In genomic region chr8:26502772-26503171, GRCm38 (mm10) we compare ENCODE assay signal across 19 mouse cellular contexts.
DNase-seq lines count a peak whose midpoint lies in the region; ATAC-seq and TF ChIP-seq lines count a peak whose summit lies in the region.
"Had no signal": no experiment of that assay in that cellular context is flagged by ENCODE, and none has a peak within 500 bp of the region (broad histone marks: within the 10 kb centered on the region; RNA-seq: fewer than 3 reads in every experiment).

No protein-coding gene starts in this region.

- no peak overlapping the region for H3K9ac ChIP-seq in heart, embryonic 11.5 days (ENCODE audit: low read depth, low read length)
- no peak overlapping the region for H3K9ac ChIP-seq in intestine, postnatal 0 days (ENCODE audit: low read depth, low read length)
- no peak overlapping the region for H3K9ac ChIP-seq in intestine, embryonic 15.5 days
- H3K9ac ChIP-seq: liver, postnatal 0 days; midbrain, embryonic 13.5 days; neural tube, embryonic 15.5 days had no signal

- no peak for DNase-seq in heart, embryonic 10.5 days (ENCODE audit: low spot score)
- peak; percentile 7 for DNase-seq in 3T3-L1 (ENCODE audit: low read depth, low spot score)
- no peak for DNase-seq in thymus, postnatal 14 days
- DNase-seq: adrenal gland, adult 2 months; cerebellum, adult 11-12 months; kidney, postnatal 10 days; liver, postnatal 0 days; thymus, postnatal 25 days had no signal

- H3K4me2 ChIP-seq in heart, embryonic 11.5 days = no peak overlapping the region
- no peak overlapping the region for H3K4me2 ChIP-seq in intestine, postnatal 0 days (replicated peaks; ENCODE audit: low read depth)
- no peak overlapping the region for H3K4me2 ChIP-seq in intestine, embryonic 15.5 days (replicated peaks)
- H3K4me2 ChIP-seq: midbrain, embryonic 13.5 days; neural tube, embryonic 15.5 days had no signal

- no peak overlapping the region for H3K4me3 ChIP-seq in heart, embryonic 10.5 days
- H3K4me3 ChIP-seq in heart, embryonic 11.5 days (ENCODE audit: low read depth, low read length) = no peak overlapping the region
- H3K4me3 ChIP-seq in intestine, postnatal 0 days (ENCODE audit: low read depth, low read length) = no peak overlapping the region
- H3K4me3 ChIP-seq in intestine, embryonic 15.5 days (replicated peaks) = no peak overlapping the region
- H3K4me3 ChIP-seq in brown adipose tissue, adult 24 weeks (ENCODE audit: insufficient read depth, low read depth, low read length) = no peak overlapping the region; the same call in 1 of the 2 replicates
- H3K4me3 ChIP-seq: hindbrain, embryonic 10.5 days; midbrain, embryonic 13.5 days; myocyte; neural tube, embryonic 15.5 days had no signal

- no peaks in the 10 kb centered on the region for H3K9me3 ChIP-seq in heart, embryonic 10.5 days
- H3K9me3 ChIP-seq in heart, embryonic 11.5 days (replicated peaks; ENCODE audit: control insufficient read depth, low read length) = no peaks in the 10 kb centered on the region
- H3K9me3 ChIP-seq in intestine, postnatal 0 days (ENCODE audit: control insufficient read depth) = no peaks in the 10 kb centered on the region
- H3K9me3 ChIP-seq in intestine, embryonic 15.5 days = no peaks in the 10 kb centered on the region
- H3K9me3 ChIP-seq: hindbrain, embryonic 10.5 days; midbrain, embryonic 13.5 days; neural tube, embryonic 15.5 days had no signal

- H3K4me1 ChIP-seq in heart, embryonic 10.5 days = peaks cover 22% of the 10 kb centered on the region
- H3K4me1 ChIP-seq in heart, embryonic 11.5 days (ENCODE audit: control insufficient read depth, insufficient read depth, low read length) = 0 out of 2 replicates have a peak, but pooled peaks cover 8% of the 10 kb centered on the region
- H3K4me1 ChIP-seq in intestine, postnatal 0 days (replicated peaks; ENCODE audit: control insufficient read depth, insufficient read depth, low read length) = no peaks in the 10 kb centered on the region
- 0 out of 2 replicates have a peak, but pooled peaks cover 10% of the 10 kb centered on the region for H3K4me1 ChIP-seq in intestine, embryonic 15.5 days (replicated peaks)
- H3K4me1 ChIP-seq in brown adipose tissue, adult 24 weeks (ENCODE audit: control insufficient read depth, insufficient read depth, insufficient read length, low read length) = no peaks in the 10 kb centered on the region; the same call in 1 of the 2 replicates

- 0 out of 2 replicates have a peak overlapping the region, but pooled peaks have one; percentile 11 for H3K27ac ChIP-seq in heart, embryonic 10.5 days
- no peak overlapping the region for H3K27ac ChIP-seq in heart, embryonic 11.5 days (ENCODE audit: low read depth, low read length)
- no peak overlapping the region for H3K27ac ChIP-seq in intestine, postnatal 0 days (ENCODE audit: low read depth, low read length)
- H3K27ac ChIP-seq in intestine, embryonic 15.5 days = no peak overlapping the region
- peak overlapping the region; percentile 74 for H3K27ac ChIP-seq in brown adipose tissue, adult 24 weeks (replicated peaks; ENCODE audit: low read depth, low read length)
- H3K27ac ChIP-seq: hindbrain, embryonic 10.5 days; macrophage; midbrain, embryonic 13.5 days; neural tube, embryonic 15.5 days had no signal

- WGBS in heart, embryonic 10.5 days = 50% methylated on average over 4 of the region's 4 CpGs
- 45% methylated on average over 4 of the region's 4 CpGs for WGBS in heart, embryonic 11.5 days (ENCODE audit: insufficient replicate concordance)
- 69% methylated on average over 4 of the region's 4 CpGs for WGBS in intestine, postnatal 0 days
- 62% methylated on average over 4 of the region's 4 CpGs for WGBS in intestine, embryonic 15.5 days

- H3K36me3 ChIP-seq in heart, embryonic 10.5 days = no peaks in the 10 kb centered on the region
- no peaks in the 10 kb centered on the region for H3K36me3 ChIP-seq in heart, embryonic 11.5 days (ENCODE audit: control insufficient read depth, insufficient read depth, low read length)
- no peaks in the 10 kb centered on the region for H3K36me3 ChIP-seq in intestine, postnatal 0 days (ENCODE audit: control insufficient read depth, insufficient read depth)
- no peaks in the 10 kb centered on the region for H3K36me3 ChIP-seq in intestine, embryonic 15.5 days
- H3K36me3 ChIP-seq: hindbrain, embryonic 10.5 days; midbrain, embryonic 13.5 days; neural tube, embryonic 15.5 days had no signal

- 0 out of 2 replicates have a peak, but pooled peaks cover 7% of the 10 kb centered on the region for H3K27me3 ChIP-seq in heart, embryonic 10.5 days (ENCODE audit: insufficient read depth, poor library complexity, severe bottlenecking)
- H3K27me3 ChIP-seq in heart, embryonic 11.5 days (ENCODE audit: control insufficient read depth, insufficient read depth, low read length) = no peaks in the 10 kb centered on the region
- H3K27me3 ChIP-seq in intestine, postnatal 0 days (replicated peaks; ENCODE audit: control insufficient read depth, insufficient read depth, low read length) = no peaks in the 10 kb centered on the region; the same call in 1 of the 2 replicates
- H3K27me3 ChIP-seq in intestine, embryonic 15.5 days (replicated peaks) = no peaks in the 10 kb centered on the region
- H3K27me3 ChIP-seq: midbrain, embryonic 13.5 days; neural tube, embryonic 15.5 days had no signal

- no peak for ATAC-seq in heart, embryonic 11.5 days (replicated peaks; ENCODE audit: insufficient number of reproducible peaks, low FRiP score, low TSS enrichment)
- ATAC-seq in intestine, postnatal 0 days = no peak
- no peak for ATAC-seq in intestine, embryonic 15.5 days
- ATAC-seq: forebrain, embryonic 14.5 days; inflammation-experienced regulatory T-cells, adult 6 months; liver, postnatal 0 days; midbrain, embryonic 13.5 days had no signal

- peak; percentile 22; the same call in 1 of the 2 replicates for TF ChIP-seq CTCF in intestine, postnatal 0 days (IDR thresholded peaks at IDR 0.05; ENCODE audit: low read depth)

Comparison
In these comparisons a context has a peak if more than half of its experiments do, and no peak if none do; other contexts are left out.
1. H3K27ac ChIP-seq: peak in heart, embryonic 10.5 days (single experiment) and brown adipose tissue, adult 24 weeks (single experiment); none in heart, embryonic 11.5 days (single experiment), intestine, postnatal 0 days (single experiment) and intestine, embryonic 15.5 days (single experiment).